Mouse (Mus musculus): ENCODE measurements around the gene C2cd4a. TPM values are rescaled to one million over a fixed set of nuclear protein-coding genes. Genes with fewer than 3 reads are reported as not detected.

Gene C2cd4a
- polyA plus RNA-seq, 1 experiment from 2014 or later, result 0.61 TPM

DNA sequence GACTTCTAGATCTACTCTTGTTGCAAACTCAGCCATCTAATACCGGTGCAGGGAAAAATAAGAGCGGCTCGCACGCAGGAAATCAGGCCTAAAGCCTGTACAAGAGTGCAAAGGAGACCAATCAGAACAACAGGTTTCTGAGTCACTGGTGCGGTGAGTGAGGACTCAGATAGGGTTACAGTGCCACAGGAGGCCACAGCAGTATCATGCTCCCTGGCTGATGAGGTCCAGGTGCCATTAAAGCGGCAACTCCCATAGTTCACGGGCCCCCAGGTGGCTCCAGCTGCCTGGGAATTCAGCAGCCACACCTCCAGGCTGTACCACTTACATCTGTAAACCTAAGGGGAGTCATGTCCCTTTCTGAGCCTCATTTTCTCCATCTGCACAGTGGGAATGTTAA, 45.8 kb downstream of the C2cd4a start:
- TF ChIP-seq CTCF (IDR thresholded peaks at IDR 0.05; ENCODE audit: low read depth), result no peak

DNA sequence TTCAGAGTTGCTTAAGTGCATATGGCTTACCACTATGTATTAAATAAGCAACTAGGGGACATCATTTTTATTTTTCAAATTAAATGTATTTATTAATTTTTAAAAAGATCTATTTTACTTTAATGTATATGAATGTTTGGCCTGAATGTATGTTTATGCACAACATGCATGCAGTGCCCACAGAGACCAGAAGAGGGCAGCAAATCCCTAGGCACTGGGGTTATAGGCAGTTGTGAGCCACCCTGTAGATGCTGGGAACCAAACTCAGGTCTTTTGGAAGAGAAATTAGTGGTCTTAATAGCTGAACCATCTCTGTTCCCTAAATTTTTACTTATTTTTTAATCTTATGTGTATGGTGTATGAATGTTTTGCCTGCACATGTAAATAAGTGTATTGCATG, 48.2 kb downstream of the C2cd4a start:
- Histone ChIP-seq H3K36me3 (ENCODE audit: insufficient read depth, low read length) (no peaks in the 10 kb centered on the region), H3K27ac (no peak overlapping the region), H3K4me1 (replicated peaks; ENCODE audit: insufficient read depth, low read length) (no peaks in the 10 kb centered on the region), H3K4me3 (replicated peaks; ENCODE audit: low read depth, low read length) (no peak overlapping the region), H3K9me3 (replicated peaks; ENCODE audit: low read length) (no peaks in the 10 kb centered on the region), H3K4me2 (ENCODE audit: low read length) (no peak overlapping the region), H3K9ac (ENCODE audit: low read depth, low read length) (no peak overlapping the region), H3K27me3 (ENCODE audit: insufficient read depth, low read length) (no peaks in the 10 kb centered on the region)
- ATAC-seq (replicated peaks; ENCODE audit: low FRiP score, low read depth) (no peak), DNase-seq (ENCODE audit: low spot score) (no peak)
- peak; percentile 60 for TF ChIP-seq CTCF (IDR thresholded peaks at IDR 0.05; ENCODE audit: low read depth)

More for the DNA sequence above, 45.8 kb downstream of the C2cd4a start:
- Histone ChIP-seq H3K27ac (no peak overlapping the region), H3K4me3 (replicated peaks; ENCODE audit: low read depth, low read length) (no peak overlapping the region), H3K9me3 (replicated peaks; ENCODE audit: low read length) (no peaks in the 10 kb centered on the region), H3K4me2 (ENCODE audit: low read length) (no peak overlapping the region), H3K36me3 (ENCODE audit: insufficient read depth, low read length) (no peaks in the 10 kb centered on the region), H3K9ac (ENCODE audit: low read depth, low read length) (no peak overlapping the region), H3K4me1 (replicated peaks; ENCODE audit: insufficient read depth, low read length) (no peaks in the 10 kb centered on the region), H3K27me3 (ENCODE audit: insufficient read depth, low read length) (no peaks in the 10 kb centered on the region)
- DNase-seq (ENCODE audit: low spot score) (peak; percentile 35), ATAC-seq (replicated peaks; ENCODE audit: low FRiP score, low read depth) (no peak)
- WGBS, result 47% methylated on average over 7 of the region's 7 CpGs

DNA sequence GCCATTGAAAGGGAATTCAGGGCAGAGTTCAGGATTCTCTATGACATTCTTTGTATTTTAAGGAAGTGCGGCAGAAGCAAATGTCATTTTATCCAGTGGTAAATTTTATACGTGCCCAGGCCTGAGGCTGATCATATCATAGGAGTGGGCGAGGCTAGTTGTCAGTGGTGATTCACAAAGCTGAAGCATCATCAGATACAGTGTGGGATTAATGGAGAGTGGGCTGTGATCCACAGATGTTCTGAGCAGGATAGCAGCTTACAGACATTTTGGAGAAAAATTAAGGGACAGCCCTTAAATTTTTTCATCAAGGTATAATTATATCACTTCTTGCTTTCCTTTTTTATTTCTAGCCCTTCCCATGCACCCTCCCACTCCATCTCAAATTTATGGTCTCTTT, 48.7 kb downstream of the C2cd4a start:
- Histone ChIP-seq H3K27ac (no peak overlapping the region), H3K4me2 (ENCODE audit: low read length) (no peak overlapping the region), H3K9ac (ENCODE audit: low read depth, low read length) (no peak overlapping the region), H3K27me3 (ENCODE audit: insufficient read depth, low read length) (no peaks in the 10 kb centered on the region), H3K9me3 (replicated peaks; ENCODE audit: low read length) (no peaks in the 10 kb centered on the region), H3K4me1 (replicated peaks; ENCODE audit: insufficient read depth, low read length) (no peaks in the 10 kb centered on the region), H3K4me3 (replicated peaks; ENCODE audit: low read depth, low read length) (no peak overlapping the region), H3K36me3 (ENCODE audit: insufficient read depth, low read length) (no peaks in the 10 kb centered on the region)
- DNase-seq (ENCODE audit: low spot score) (no peak), ATAC-seq (replicated peaks; ENCODE audit: low FRiP score, low read depth) (no peak)
- no peak for TF ChIP-seq CTCF (IDR thresholded peaks at IDR 0.05; ENCODE audit: low read depth)
- WGBS, result 85% methylated on average over 3 of the region's 3 CpGs

DNA sequence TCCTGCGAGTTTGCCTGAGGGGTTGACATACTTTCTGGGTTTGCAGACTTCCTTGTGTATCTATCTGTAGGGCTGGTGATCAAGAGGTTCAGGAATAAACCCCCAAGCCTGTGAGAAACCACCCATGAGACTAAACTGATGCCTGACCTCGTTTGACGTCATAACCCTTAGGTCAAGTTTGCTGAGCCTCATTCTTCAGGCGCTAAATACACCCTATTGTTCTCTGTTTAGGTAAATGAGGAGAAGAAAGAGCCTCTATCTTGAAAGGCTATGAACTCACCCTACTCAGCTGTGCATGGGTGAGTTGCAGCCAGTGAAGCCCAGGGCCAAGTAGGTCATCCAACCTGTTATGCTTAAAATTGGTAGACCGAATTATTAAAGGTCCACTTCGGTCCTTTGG, 49.3 kb downstream of the C2cd4a start:
- 63% methylated on average over 6 of the region's 6 CpGs for WGBS
- Histone ChIP-seq H3K9ac (ENCODE audit: low read depth, low read length) (no peak overlapping the region), H3K36me3 (ENCODE audit: insufficient read depth, low read length) (no peaks in the 10 kb centered on the region), H3K27ac (no peak overlapping the region), H3K4me2 (ENCODE audit: low read length) (no peak overlapping the region), H3K27me3 (ENCODE audit: insufficient read depth, low read length) (no peaks in the 10 kb centered on the region), H3K4me3 (replicated peaks; ENCODE audit: low read depth, low read length) (no peak overlapping the region), H3K9me3 (replicated peaks; ENCODE audit: low read length) (no peaks in the 10 kb centered on the region), H3K4me1 (replicated peaks; ENCODE audit: insufficient read depth, low read length) (no peaks in the 10 kb centered on the region)
- no peak for ATAC-seq (replicated peaks; ENCODE audit: low FRiP score, low read depth)
- no peak for TF ChIP-seq CTCF (IDR thresholded peaks at IDR 0.05; ENCODE audit: low read depth)
- DNase-seq (ENCODE audit: low spot score), result no peak

Other genes starting within 250 kb of the C2cd4a start
- 0.32 and 0.54 TPM in 2 replicates for gene C2cd4b, start 72.9 kb downstream of the C2cd4a start, polyA plus RNA-seq (2015; fragmentation: Nextera tagmentation; extraction: Ambion mirVana)
- 3.6 and 3.7 TPM in 2 replicates for gene Vps13c, start 8.1 kb upstream of the C2cd4a start, polyA plus RNA-seq (2015; fragmentation: Nextera tagmentation; extraction: Ambion mirVana)